17 mouse cellular contexts compared by ENCODE assay signal in the genomic region with DNA sequence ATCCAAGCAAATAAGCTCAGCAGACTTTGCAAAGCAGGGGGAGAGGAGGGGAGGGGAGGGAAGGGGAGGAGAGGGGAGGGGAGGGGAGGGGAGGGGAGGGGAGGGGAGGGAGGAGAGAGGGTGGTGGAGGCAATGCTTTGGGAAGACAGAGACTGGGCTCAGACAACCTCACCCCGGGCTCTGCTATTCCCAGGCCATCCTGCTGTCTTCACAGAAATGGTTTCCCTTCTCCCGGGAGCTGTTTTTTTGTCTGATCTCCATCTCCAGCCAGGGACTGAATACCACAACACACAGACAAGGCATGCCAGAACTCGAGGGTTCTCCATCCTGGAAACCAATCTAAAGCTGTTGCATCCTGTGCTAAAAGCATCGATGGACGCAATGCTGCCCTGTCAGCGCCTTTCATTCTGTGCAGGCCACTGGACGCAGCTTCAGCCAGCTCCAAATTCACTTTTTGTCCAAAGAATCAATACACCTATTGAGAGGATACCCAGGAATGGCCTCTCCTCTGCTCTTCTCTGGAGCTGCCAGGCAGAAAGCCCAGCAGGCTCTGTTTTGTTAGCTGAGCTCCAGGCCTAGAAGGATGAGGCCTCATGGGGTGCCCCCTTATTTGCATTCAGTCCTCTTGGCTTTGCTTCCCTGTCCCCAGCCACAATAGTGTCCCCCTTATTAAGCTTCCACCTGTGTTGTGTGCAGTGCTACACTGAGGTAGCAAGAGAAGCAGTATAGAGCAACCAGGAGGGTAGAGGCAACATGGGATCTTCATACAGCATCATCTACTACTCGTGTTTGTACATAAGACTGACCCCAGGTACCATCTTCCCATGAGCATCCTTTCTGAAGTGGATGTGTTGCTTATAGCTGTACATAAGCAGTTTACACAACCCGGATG.
DNase-seq lines count a peak whose midpoint lies in the region; ATAC-seq and TF ChIP-seq lines count a peak whose summit lies in the region.
"Had no signal": no experiment of that assay in that cellular context is flagged by ENCODE, and none has a peak within 500 bp of the region (broad histone marks: within the 10 kb centered on the region; RNA-seq: fewer than 3 reads in every experiment).

No protein-coding gene starts in this region.

- peak; percentile 24 for DNase-seq in left cerebral cortex, postnatal 4 days
- DNase-seq in left cerebral cortex, adult 11 months (ENCODE audit: low spot score) = no peak
- DNase-seq in hindbrain, postnatal 0 days (ENCODE audit: low spot score) = peak; percentile 69
- no peak for DNase-seq in liver, postnatal 0 days
- DNase-seq: adrenal gland, postnatal 10 days; B cell, adult 2 months; lung, embryonic 14.5 days; right cerebral cortex, adult 18-20 months had no signal

- no peak overlapping the region for H3K4me2 ChIP-seq in forebrain, embryonic 12.5 days
- H3K4me2 ChIP-seq in hindbrain, postnatal 0 days (ENCODE audit: low read depth, low read length) = no peak overlapping the region
- no peak overlapping the region for H3K4me2 ChIP-seq in neural tube, embryonic 15.5 days
- H3K4me2 ChIP-seq in liver, postnatal 0 days (ENCODE audit: low read depth, low read length) = no peak overlapping the region
- H3K4me2 ChIP-seq in heart, embryonic 12.5 days = no peak overlapping the region
- H3K4me2 ChIP-seq: limb, embryonic 15.5 days; lung, embryonic 14.5 days; neural tube, embryonic 12.5 days had no signal

- no peak for TF ChIP-seq EP300 in liver, postnatal 0 days (IDR thresholded peaks at IDR 0.05; ENCODE audit: low read depth)

- H3K4me1 ChIP-seq in forebrain, embryonic 12.5 days = peaks cover 10% of the 10 kb centered on the region
- H3K4me1 ChIP-seq in hindbrain, postnatal 0 days (ENCODE audit: insufficient read depth, low read length) = no peaks in the 10 kb centered on the region
- peaks cover 4% of the 10 kb centered on the region; the same call in 1 of the 2 replicates for H3K4me1 ChIP-seq in neural tube, embryonic 15.5 days
- no peaks in the 10 kb centered on the region for H3K4me1 ChIP-seq in liver, postnatal 0 days (ENCODE audit: insufficient read depth)
- H3K4me1 ChIP-seq in heart, embryonic 12.5 days (replicated peaks) = no peaks in the 10 kb centered on the region
- H3K4me1 ChIP-seq: limb, embryonic 15.5 days had no signal

- TF ChIP-seq CTCF in hindbrain, postnatal 0 days (IDR thresholded peaks at IDR 0.05; ENCODE audit: low read depth) = no peak
- no peak for TF ChIP-seq CTCF in liver, postnatal 0 days (IDR thresholded peaks at IDR 0.05; ENCODE audit: low read depth)

- H3K27ac ChIP-seq in forebrain, embryonic 12.5 days = 0 out of 2 replicates have a peak overlapping the region, but pooled peaks have one; percentile 42
- peak overlapping the region; percentile 5 for H3K27ac ChIP-seq in hindbrain, postnatal 0 days
- peak overlapping the region; percentile 13; the same call in 1 of the 2 replicates for H3K27ac ChIP-seq in neural tube, embryonic 15.5 days (replicated peaks)
- no peak overlapping the region for H3K27ac ChIP-seq in liver, postnatal 0 days (ENCODE audit: low read depth)
- H3K27ac ChIP-seq in heart, embryonic 12.5 days (ENCODE audit: poor library complexity, severe bottlenecking) = no peak overlapping the region
- H3K27ac ChIP-seq: embryonic facial prominence, embryonic 10.5 days; heart, embryonic 10.5 days; layer of hippocampus, adult 2 months; limb, embryonic 15.5 days; neural tube, embryonic 12.5 days had no signal

- no peak overlapping the region for H3K9ac ChIP-seq in forebrain, embryonic 12.5 days
- H3K9ac ChIP-seq in hindbrain, postnatal 0 days (replicated peaks; ENCODE audit: low read length) = no peak overlapping the region
- H3K9ac ChIP-seq in neural tube, embryonic 15.5 days (replicated peaks) = no peak overlapping the region
- no peak overlapping the region for H3K9ac ChIP-seq in liver, postnatal 0 days (replicated peaks)
- H3K9ac ChIP-seq in heart, embryonic 12.5 days = no peak overlapping the region
- H3K9ac ChIP-seq: limb, embryonic 15.5 days; lung, embryonic 14.5 days; neural tube, embryonic 12.5 days had no signal

- H3K27me3 ChIP-seq in forebrain, embryonic 12.5 days = no peaks in the 10 kb centered on the region
- no peaks in the 10 kb centered on the region for H3K27me3 ChIP-seq in hindbrain, postnatal 0 days (ENCODE audit: insufficient read depth, low read length)
- no peaks in the 10 kb centered on the region for H3K27me3 ChIP-seq in neural tube, embryonic 15.5 days (replicated peaks)
- no peaks in the 10 kb centered on the region for H3K27me3 ChIP-seq in liver, postnatal 0 days (ENCODE audit: insufficient read depth, low read length)
- no peaks in the 10 kb centered on the region for H3K27me3 ChIP-seq in heart, embryonic 12.5 days (replicated peaks)
- H3K27me3 ChIP-seq: limb, embryonic 15.5 days; neural tube, embryonic 12.5 days had no signal

- no peak for ATAC-seq in forebrain, embryonic 12.5 days (ENCODE audit: low FRiP score)
- ATAC-seq in hindbrain, postnatal 0 days = peak; percentile 94
- peak; percentile 76 for ATAC-seq in neural tube, embryonic 15.5 days (ENCODE audit: low FRiP score)
- ATAC-seq in liver, postnatal 0 days = no peak
- ATAC-seq in heart, embryonic 12.5 days (ENCODE audit: insufficient number of reproducible peaks, low FRiP score) = no peak
- no peak for ATAC-seq in CD4-positive, CD25-positive, alpha-beta regulatory T cell, adult 4 months

- H3K9me3 ChIP-seq in forebrain, embryonic 12.5 days = no peaks in the 10 kb centered on the region
- H3K9me3 ChIP-seq in hindbrain, postnatal 0 days (ENCODE audit: low read length) = no peaks in the 10 kb centered on the region
- H3K9me3 ChIP-seq in neural tube, embryonic 15.5 days (replicated peaks) = no peaks in the 10 kb centered on the region
- no peaks in the 10 kb centered on the region for H3K9me3 ChIP-seq in liver, postnatal 0 days (ENCODE audit: low read length)
- H3K9me3 ChIP-seq in heart, embryonic 12.5 days (replicated peaks) = no peaks in the 10 kb centered on the region
- H3K9me3 ChIP-seq: embryonic facial prominence, embryonic 10.5 days; heart, embryonic 10.5 days; limb, embryonic 15.5 days; neural tube, embryonic 12.5 days had no signal

- no peak overlapping the region for H3K4me3 ChIP-seq in forebrain, embryonic 12.5 days (replicated peaks)
- H3K4me3 ChIP-seq in hindbrain, postnatal 0 days (ENCODE audit: low read length) = no peak overlapping the region
- no peak overlapping the region for H3K4me3 ChIP-seq in neural tube, embryonic 15.5 days (replicated peaks)
- no peak overlapping the region for H3K4me3 ChIP-seq in liver, postnatal 0 days (ENCODE audit: low read depth, low read length)
- no peak overlapping the region for H3K4me3 ChIP-seq in heart, embryonic 12.5 days
- H3K4me3 ChIP-seq: embryonic facial prominence, embryonic 10.5 days; heart, embryonic 10.5 days; layer of hippocampus, adult 2 months; limb, embryonic 15.5 days; neural tube, embryonic 12.5 days had no signal

- intact Hi-C loops in left cerebral cortex, postnatal 4 days (cut with DNase I) = no loop called here

- no peaks in the 10 kb centered on the region for H3K36me3 ChIP-seq in forebrain, embryonic 12.5 days (replicated peaks)
- H3K36me3 ChIP-seq in hindbrain, postnatal 0 days (ENCODE audit: insufficient read depth, low read length) = no peaks in the 10 kb centered on the region
- no peaks in the 10 kb centered on the region for H3K36me3 ChIP-seq in neural tube, embryonic 15.5 days
- no peaks in the 10 kb centered on the region for H3K36me3 ChIP-seq in liver, postnatal 0 days (replicated peaks; ENCODE audit: insufficient read depth, low read length)
- no peaks in the 10 kb centered on the region for H3K36me3 ChIP-seq in heart, embryonic 12.5 days
- H3K36me3 ChIP-seq: embryonic facial prominence, embryonic 10.5 days; heart, embryonic 10.5 days; limb, embryonic 15.5 days; neural tube, embryonic 12.5 days had no signal

- 35% methylated on average over 9 of the region's 9 CpGs for WGBS in forebrain, embryonic 12.5 days
- WGBS in hindbrain, postnatal 0 days = 25% methylated on average over 9 of the region's 9 CpGs
- WGBS in neural tube, embryonic 15.5 days = 40% methylated on average over 9 of the region's 9 CpGs
- 63% methylated on average over 9 of the region's 9 CpGs for WGBS in liver, postnatal 0 days (ENCODE audit: insufficient replicate concordance)
- 42% methylated on average over 9 of the region's 9 CpGs for WGBS in heart, embryonic 12.5 days

Comparison
In these comparisons a context has a peak if more than half of its experiments do, and no peak if none do; other contexts are left out.
1. DNase-seq: peak in left cerebral cortex, postnatal 4 days (single experiment) and hindbrain, postnatal 0 days (single experiment); none in left cerebral cortex, adult 11 months (single experiment) and liver, postnatal 0 days (single experiment).
2. ATAC-seq: peak in hindbrain, postnatal 0 days (single experiment) and neural tube, embryonic 15.5 days (single experiment); none in forebrain, embryonic 12.5 days (single experiment), liver, postnatal 0 days (single experiment), heart, embryonic 12.5 days (single experiment) and CD4-positive, CD25-positive, alpha-beta regulatory T cell, adult 4 months (single experiment).
3. H3K27ac ChIP-seq: peak in forebrain, embryonic 12.5 days (single experiment), hindbrain, postnatal 0 days (single experiment) and neural tube, embryonic 15.5 days (single experiment); none in liver, postnatal 0 days (single experiment) and heart, embryonic 12.5 days (single experiment).